Mouse (Mus musculus) natural killer cell, adult 2 months (primary cell): ENCODE results near the gene 2010111I01Rik.
"Not testable (repeated sequence)": the region's sequence is repeated elsewhere in the genome, so short reads cannot be mapped to it uniquely, and the experiment has no call there.

Experiments used
- DNase-seq, 2 experiments: peaks; one replicate each; pipeline ENCODE4 v3.0.0; 2022; ENCODE audit warnings: low spot score in 2 of 2

2010111I01Rik gene

DNA sequence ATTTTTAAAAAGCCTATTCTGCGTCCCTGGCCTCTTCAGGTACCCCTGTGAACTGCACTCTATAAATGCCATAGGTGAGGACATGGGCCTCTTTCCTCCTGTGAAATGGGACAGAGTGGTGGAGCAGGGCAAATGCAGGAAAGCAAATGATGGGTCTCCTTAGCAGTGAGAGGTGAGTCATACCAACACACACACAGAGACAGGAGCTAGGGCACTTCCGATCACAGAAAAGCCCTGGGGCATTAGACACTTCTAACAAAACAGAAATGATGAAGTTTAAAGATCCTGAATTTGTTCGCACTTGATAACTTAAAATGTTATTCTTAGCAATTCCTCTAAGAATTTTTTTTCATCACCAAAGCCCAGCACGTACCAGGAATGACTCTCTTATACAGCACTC, 375.3 kb downstream of the 2010111I01Rik start:
- DNase-seq: no peak

DNA sequence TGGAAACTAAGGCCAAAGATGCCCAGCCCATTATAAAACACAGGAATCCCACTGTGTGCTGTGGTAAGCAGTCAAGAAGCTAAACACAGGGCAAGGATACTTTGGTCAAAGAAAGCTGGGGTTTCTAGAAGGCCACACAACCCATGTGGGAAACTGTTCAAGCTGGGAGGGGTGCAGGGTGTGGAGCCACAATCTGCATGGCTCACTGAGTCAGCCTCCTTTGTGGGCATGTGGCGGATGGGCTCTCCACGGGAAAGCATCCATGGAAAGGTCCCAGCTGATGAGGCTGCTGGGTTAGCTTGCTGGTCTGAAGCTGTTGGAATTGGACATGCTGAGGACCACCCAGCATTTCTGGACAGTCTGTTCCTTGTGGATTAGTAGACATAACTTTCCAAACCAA, 378.1 kb downstream of the 2010111I01Rik start:
- no peak for DNase-seq

- no peak for DNase-seq
Measured at GRCm38 (mm10) chr13:63344481-63344880, 379.8 kb downstream of the 2010111I01Rik start.

DNA sequence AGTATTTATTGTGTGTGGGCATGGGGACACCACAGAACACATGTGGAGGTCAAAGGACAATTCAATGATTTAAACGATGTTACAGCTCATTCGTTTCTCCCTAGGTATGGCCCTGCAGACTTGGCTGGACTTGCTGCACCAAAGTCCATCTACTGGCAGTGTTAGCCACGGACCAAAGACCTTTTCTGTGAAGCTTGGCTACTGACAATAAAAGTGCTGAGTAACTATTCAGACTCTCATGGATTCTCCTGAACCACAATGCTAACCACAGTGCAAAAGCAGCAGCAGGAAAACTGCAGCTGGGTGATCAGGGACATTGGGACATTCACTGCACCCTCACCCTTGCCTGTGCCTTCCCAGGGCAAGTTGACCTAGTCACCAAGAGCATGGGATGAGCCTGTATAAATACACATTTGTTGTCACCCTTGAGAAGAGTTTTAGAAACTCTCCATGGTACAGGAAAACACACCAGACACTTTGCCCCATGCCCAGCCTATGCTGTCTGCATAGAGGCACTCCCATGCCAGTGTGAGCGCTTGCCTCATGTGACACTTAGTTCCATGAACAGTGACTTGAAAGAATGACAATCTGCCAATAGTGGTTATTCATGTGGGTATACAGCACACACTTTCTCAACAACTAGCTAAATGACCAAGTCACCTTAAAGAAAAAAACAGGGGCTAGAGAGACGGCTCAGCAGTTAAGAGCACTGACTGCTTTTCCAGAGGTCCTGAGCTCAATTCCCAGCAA, 381.0 kb downstream of the 2010111I01Rik start:
- DNase-seq: no peak

- no peak for DNase-seq
Measured at GRCm38 (mm10) chr13:63347639-63348038, 382.9 kb downstream of the 2010111I01Rik start.

DNA sequence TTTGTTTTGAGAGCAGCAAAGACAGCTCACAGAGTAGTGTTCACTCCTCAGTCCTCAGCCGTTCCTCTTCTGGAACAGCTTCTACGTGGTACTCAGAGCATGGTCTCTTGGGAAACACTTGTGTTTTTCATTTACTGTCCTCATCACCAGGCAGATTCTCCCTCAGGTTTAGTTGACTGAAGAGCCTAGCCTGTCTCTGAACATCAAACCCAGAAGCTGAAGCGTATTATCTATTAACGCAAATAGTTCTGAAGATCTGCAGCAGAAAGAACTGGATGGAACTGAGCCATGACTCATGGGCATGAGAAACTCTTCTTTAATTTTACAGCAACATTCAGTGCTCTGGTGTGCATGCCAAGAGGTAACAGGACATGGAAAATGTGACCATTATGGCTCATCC, 385.4 kb downstream of the 2010111I01Rik start:
- DNase-seq: no peak

DNA sequence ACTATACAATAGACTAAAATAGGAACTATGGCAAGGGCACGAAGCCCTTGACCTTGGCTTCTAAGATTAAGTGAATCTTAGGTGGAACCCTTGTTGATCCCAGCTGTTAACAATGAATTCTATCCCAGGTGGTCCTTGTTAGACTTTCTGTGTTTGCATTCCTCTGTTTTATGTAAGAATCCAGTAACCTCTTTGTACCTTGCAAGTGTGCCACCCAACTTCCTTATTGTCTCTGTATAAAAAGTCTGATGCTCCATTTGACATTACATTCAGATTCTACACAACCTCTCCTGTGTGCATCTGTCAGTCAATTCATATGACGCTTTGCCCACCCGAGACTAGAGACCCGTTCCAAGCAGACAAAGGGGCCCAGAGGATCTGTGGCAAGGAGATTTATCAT, 388.6 kb downstream of the 2010111I01Rik start:
- not testable (repeated sequence) for DNase-seq

DNA sequence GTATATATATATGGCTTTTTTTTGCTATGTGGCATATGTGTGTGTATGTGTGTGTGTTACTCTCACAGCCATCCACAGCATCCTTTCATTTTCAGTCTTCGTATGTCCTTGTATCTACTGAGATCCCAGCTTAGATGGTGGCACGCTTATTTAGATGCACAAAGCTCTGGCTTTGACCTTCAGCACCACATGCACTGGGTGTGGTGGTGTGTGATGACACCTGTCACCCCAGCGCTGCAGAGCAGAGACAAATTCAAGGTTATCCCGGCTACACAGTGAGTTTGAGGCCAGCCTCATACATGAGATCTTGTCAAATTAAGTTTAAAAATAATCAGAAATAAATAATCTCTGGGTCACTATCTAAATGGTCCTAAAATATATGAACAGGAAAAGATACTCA, 391.4 kb downstream of the 2010111I01Rik start:
- DNase-seq: no peak

- DNase-seq: peak; percentile 24 to 43
Measured at GRCm38 (mm10) chr13:63356558-63356957, 391.9 kb downstream of the 2010111I01Rik start.

DNA sequence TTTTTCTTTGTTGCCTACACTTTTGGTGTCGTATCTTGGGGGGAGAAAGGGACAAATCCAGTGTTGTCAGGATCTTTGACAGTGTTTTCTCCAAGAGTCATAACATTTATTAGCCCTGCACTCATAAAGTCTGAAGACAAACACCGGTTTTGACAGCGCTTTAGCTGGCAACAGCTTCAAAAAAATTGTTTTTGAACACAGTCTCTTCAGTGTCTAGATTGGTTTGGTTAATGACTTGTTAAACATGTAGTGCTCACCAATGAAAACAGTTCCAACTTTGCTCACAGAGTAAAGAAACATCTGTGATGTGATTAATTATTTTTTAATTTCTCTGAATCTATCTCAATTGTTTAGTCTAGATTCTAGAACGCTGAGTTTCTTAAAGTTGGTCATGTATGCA, 394.7 kb downstream of the 2010111I01Rik start:
- DNase-seq: no peak

- DNase-seq: no peak
Measured at GRCm38 (mm10) chr13:63360111-63360885, 395.6 kb downstream of the 2010111I01Rik start.

GRCm38 (mm10) chr13:63361755-63362154, 397.1 kb downstream of the 2010111I01Rik start:
- DNase-seq: peak; percentile 5 to 24

DNA sequence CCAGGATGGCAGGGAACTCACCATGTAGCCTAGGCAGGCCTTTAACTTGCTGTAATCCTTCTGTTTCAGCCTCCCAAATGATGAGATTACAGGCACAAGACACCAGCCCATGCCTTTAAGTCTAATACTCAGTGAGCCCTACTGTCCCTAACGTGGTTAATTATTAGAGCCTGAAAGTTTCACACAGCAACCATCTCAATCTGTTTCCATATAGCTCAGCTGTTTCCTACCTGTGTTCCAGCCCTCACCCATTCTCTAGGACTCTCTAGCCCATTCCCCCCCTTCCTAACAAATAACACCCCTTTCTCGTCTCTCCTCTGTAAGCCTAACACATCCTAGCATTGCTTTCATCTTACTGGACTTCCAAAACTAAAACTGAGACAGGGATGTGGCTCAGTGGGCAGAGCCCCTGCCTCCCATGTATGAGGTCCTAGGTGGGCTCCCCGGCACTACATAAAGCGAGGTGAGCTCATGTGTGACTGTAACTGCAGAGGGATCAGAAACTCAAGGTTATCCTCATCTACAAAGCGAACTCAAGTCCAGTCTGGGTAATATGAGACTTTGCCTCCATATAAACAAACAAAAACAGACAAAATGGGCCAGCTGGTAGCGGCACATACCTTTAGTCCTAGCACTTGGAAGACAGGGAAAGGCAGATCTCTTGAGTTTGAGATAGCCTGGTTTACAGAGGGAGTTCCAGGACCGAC, 408.9 kb downstream of the 2010111I01Rik start:
- DNase-seq: no peak
